Mouse (Mus musculus): ENCODE data around the gene Csnk1d. TPM values are rescaled to one million over a fixed set of nuclear protein-coding genes. Genes with fewer than 3 reads are reported as not detected.

Csnk1d gene
- polyA plus RNA-seq, 1 experiment from 2014 or later, result 51.5 TPM

- Histone ChIP-seq H3K27me3 (replicated peaks; ENCODE audit: control insufficient read depth, insufficient read depth, low read length) (no peaks in the 10 kb centered on the region), H3K9me3 (replicated peaks; ENCODE audit: control insufficient read depth, low read length) (no peaks in the 10 kb centered on the region), H3K27ac (ENCODE audit: low read depth, low read length) (no peak overlapping the region), H3K4me2 (ENCODE audit: low read length) (no peak overlapping the region), H3K9ac (ENCODE audit: low read length) (no peak overlapping the region), H3K36me3 (ENCODE audit: control insufficient read depth, insufficient read depth, low read length) (peaks cover 43% of the 10 kb centered on the region), H3K4me3 (ENCODE audit: low read depth, low read length) (no peak overlapping the region), H3K4me1 (ENCODE audit: control insufficient read depth, insufficient read depth, low read length) (no peaks in the 10 kb centered on the region)
- ATAC-seq (no peak), DNase-seq (ENCODE audit: low spot score) (no peak)
- WGBS, result 97% methylated on average over 5 of the region's 5 CpGs
Observed at GRCm38 (mm10) chr11:120917756-120918155, 73.4 kb downstream of the Csnk1d start.

DNA sequence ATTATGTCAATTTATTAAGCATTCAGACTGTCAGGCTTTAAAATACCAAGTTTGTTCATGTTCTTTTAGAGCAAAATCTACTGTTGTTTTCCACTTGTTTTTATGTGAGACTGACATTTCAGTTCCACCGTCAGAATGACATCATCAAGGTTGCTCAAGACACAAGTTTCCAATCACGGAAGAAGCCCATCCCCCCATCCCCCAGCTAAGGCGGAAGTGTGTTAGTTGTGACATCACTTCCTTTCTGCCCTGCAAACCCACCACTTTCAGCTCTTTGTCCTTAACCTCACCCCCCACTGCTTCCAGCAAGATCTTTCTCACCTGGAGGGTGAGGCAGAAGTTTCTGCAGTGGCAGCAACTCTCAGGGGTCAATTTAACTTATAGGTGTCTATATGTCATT is 74.7 kb downstream of the Csnk1d start:
- Histone ChIP-seq H3K27ac (ENCODE audit: low read depth, low read length) (no peak overlapping the region), H3K36me3 (ENCODE audit: control insufficient read depth, insufficient read depth, low read length) (peaks cover 40% of the 10 kb centered on the region), H3K9me3 (replicated peaks; ENCODE audit: control insufficient read depth, low read length) (no peaks in the 10 kb centered on the region), H3K4me1 (ENCODE audit: control insufficient read depth, insufficient read depth, low read length) (no peaks in the 10 kb centered on the region), H3K4me3 (ENCODE audit: low read depth, low read length) (no peak overlapping the region), H3K27me3 (replicated peaks; ENCODE audit: control insufficient read depth, insufficient read depth, low read length) (no peaks in the 10 kb centered on the region), H3K9ac (ENCODE audit: low read length) (no peak overlapping the region), H3K4me2 (ENCODE audit: low read length) (no peak overlapping the region)
- ATAC-seq (no peak), DNase-seq (ENCODE audit: low spot score) (no peak)
- WGBS, result 80% methylated on average over 3 of the region's 3 CpGs

GRCm38 (mm10) chr11:120913796-120914195 is 77.3 kb downstream of the Csnk1d start:
- 94% methylated on average over 4 of the region's 4 CpGs for WGBS
- no peak overlapping the region for H3K4me2 ChIP-seq (ENCODE audit: low read length)
- H3K27ac ChIP-seq (ENCODE audit: low read depth, low read length), result no peak overlapping the region
- peaks cover 18% of the 10 kb centered on the region for H3K36me3 ChIP-seq (ENCODE audit: control insufficient read depth, insufficient read depth, low read length)
- H3K9ac ChIP-seq (ENCODE audit: low read length), result no peak overlapping the region
- no peaks in the 10 kb centered on the region for H3K4me1 ChIP-seq (ENCODE audit: control insufficient read depth, insufficient read depth, low read length)
- H3K9me3 ChIP-seq (replicated peaks; ENCODE audit: control insufficient read depth, low read length), result no peaks in the 10 kb centered on the region
- no peaks in the 10 kb centered on the region for H3K27me3 ChIP-seq (replicated peaks; ENCODE audit: control insufficient read depth, insufficient read depth, low read length)
- no peak for DNase-seq (ENCODE audit: low spot score)
- no peak for ATAC-seq
- H3K4me3 ChIP-seq (ENCODE audit: low read depth, low read length), result no peak overlapping the region

Other genes with a start within 250 kb of the Csnk1d start
- 3.8 and 3.9 TPM in 2 replicates for gene Hmga1b, start 228.5 kb downstream of the Csnk1d start, polyA plus RNA-seq (2014; fragmentation: Nextera tagmentation; extraction: Ambion mirVana)
- gene Rfng, start 207.1 kb downstream of the Csnk1d start, polyA plus RNA-seq (2014; fragmentation: Nextera tagmentation; extraction: Ambion mirVana), result 39.4 and 64.8 TPM in 2 replicates
- gene Gps1, start 207.1 kb downstream of the Csnk1d start, polyA plus RNA-seq (2014; fragmentation: Nextera tagmentation; extraction: Ambion mirVana), result 348 and 350 TPM in 2 replicates
- 53.5 and 58.6 TPM in 2 replicates for gene Dus1l, start 194.9 kb downstream of the Csnk1d start, polyA plus RNA-seq (2014; fragmentation: Nextera tagmentation; extraction: Ambion mirVana)
- gene Fasn, start 166.8 kb downstream of the Csnk1d start, polyA plus RNA-seq (2014; fragmentation: Nextera tagmentation; extraction: Ambion mirVana), result 84.2 and 102 TPM in 2 replicates
- 5.0 and 6.5 TPM in 2 replicates for gene Ccdc57, start 58.5 kb downstream of the Csnk1d start, polyA plus RNA-seq (2014; fragmentation: Nextera tagmentation; extraction: Ambion mirVana)
- 3.8 and 5.6 TPM in 2 replicates for gene Slc16a3, start 42.9 kb downstream of the Csnk1d start, polyA plus RNA-seq (2014; fragmentation: Nextera tagmentation; extraction: Ambion mirVana)
- gene Cd7, start 48.1 kb upstream of the Csnk1d start, polyA plus RNA-seq (2014; fragmentation: Nextera tagmentation; extraction: Ambion mirVana), result not detected in 2 replicates
- not detected in 2 replicates for gene Sectm1b, start 72.2 kb upstream of the Csnk1d start, polyA plus RNA-seq (2014; fragmentation: Nextera tagmentation; extraction: Ambion mirVana)
- 0.16 TPM in 1 of 2 replicates, not detected in the other for gene Sectm1a, start 89.9 kb upstream of the Csnk1d start, polyA plus RNA-seq (2014; fragmentation: Nextera tagmentation; extraction: Ambion mirVana)
- not detected in 2 replicates for gene Tex19.2, start 127.3 kb upstream of the Csnk1d start, polyA plus RNA-seq (2014; fragmentation: Nextera tagmentation; extraction: Ambion mirVana)
- gene Tex19.1, start 154.8 kb upstream of the Csnk1d start, polyA plus RNA-seq (2014; fragmentation: Nextera tagmentation; extraction: Ambion mirVana), result not detected in 2 replicates
- 0.12 TPM in 1 of 2 replicates, not detected in the other for gene Uts2r, start 168.9 kb upstream of the Csnk1d start, polyA plus RNA-seq (2014; fragmentation: Nextera tagmentation; extraction: Ambion mirVana)
- 11.9 and 14.8 TPM in 2 replicates for gene Hexdc, start 213.1 kb upstream of the Csnk1d start, polyA plus RNA-seq (2014; fragmentation: Nextera tagmentation; extraction: Ambion mirVana)
- gene Ogfod3, start 213.4 kb upstream of the Csnk1d start, polyA plus RNA-seq (2014; fragmentation: Nextera tagmentation; extraction: Ambion mirVana), result 18.6 and 19.5 TPM in 2 replicates
- gene Cybc1, start 238.0 kb upstream of the Csnk1d start, polyA plus RNA-seq (2014; fragmentation: Nextera tagmentation; extraction: Ambion mirVana), result 45.3 and 46.0 TPM in 2 replicates
- gene Narf, start 245.9 kb upstream of the Csnk1d start, polyA plus RNA-seq (2014; fragmentation: Nextera tagmentation; extraction: Ambion mirVana), result 89.5 and 90.0 TPM in 2 replicates